Mouse (Mus musculus) monocyte, adult 2 months (primary cell): ENCODE measurements around the gene Gm10160.
A peak's percentile ranks its signal among the peaks of the same experiment; 100 is the strongest.

ENCODE experiments used
- DNase-seq, 2 experiments: peaks; one replicate each; pipeline ENCODE4 v3.0.0; 2022; ENCODE audit warnings: low spot score in 2 of 2, low read depth in 1 of 2

The Gm10160 gene

DNA sequence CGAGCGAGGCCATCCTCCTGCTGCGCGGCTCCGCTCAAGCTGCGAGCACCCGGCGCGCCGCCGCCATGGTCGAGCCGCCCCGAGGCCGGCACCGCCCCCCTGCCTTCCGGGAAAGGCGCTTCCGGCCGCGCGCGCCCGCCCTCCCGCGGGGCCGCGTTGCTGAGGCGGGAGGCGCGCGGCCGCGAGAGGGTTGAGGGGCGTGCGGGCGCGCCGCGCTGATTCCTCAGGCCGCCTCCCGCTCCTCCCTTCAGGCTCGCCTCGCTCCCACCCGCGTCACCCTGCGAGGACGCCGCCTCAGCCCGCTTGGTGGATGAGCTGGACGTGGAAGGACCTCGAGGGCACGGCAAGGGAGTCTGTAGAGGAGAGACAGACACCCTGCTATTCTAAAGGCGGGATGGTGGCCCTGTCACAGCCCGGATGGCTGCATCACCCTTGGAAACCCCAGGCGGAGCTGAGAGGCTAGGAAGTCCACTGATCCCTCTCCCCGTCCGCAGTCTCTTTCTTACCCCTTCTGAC is 26.2 kb downstream of the Gm10160 start, which contains the start of gene Btbd1:
Btbd1 (minus strand) TSS at position 53 of the 516 bp plus-strand sequence.
- peak; percentile 30 to 59 for DNase-seq

DNA sequence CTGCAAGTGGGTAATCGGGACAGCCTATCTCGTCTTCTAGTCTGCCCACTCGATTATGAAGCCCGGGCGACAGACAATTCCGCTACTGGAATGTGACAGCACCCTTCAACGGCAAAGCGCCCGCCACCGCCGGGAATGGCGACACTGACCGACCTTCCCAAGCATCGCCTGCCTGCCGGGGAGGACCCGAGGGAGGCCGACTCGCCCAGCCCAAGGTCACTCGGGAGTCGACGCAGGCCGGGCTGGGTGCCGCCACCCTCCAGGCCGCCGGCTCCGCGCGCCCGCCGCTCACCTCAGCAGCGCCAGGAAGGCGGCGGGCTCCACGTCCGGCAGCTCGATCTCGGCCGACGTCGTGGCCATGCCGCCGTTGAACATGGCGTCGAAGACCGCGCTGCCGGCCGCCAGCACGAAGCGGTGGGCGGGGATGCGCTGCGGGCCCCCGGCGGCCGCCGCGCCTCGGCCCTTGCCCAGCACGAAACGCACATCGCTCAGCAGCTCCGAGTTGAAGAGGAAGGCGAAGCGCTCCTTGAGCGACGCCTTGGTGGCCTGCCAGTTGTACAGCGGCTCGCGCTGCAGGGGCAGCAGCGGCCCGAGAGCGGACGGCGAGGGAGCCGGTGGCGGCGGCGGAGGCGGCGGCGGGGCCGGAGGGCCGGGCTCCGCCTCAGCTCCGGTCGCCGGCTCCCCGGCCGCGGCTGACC is 26.8 kb downstream of the Gm10160 start:
- peak in 1 of 2 experiments; percentile 18 for DNase-seq

DNA sequence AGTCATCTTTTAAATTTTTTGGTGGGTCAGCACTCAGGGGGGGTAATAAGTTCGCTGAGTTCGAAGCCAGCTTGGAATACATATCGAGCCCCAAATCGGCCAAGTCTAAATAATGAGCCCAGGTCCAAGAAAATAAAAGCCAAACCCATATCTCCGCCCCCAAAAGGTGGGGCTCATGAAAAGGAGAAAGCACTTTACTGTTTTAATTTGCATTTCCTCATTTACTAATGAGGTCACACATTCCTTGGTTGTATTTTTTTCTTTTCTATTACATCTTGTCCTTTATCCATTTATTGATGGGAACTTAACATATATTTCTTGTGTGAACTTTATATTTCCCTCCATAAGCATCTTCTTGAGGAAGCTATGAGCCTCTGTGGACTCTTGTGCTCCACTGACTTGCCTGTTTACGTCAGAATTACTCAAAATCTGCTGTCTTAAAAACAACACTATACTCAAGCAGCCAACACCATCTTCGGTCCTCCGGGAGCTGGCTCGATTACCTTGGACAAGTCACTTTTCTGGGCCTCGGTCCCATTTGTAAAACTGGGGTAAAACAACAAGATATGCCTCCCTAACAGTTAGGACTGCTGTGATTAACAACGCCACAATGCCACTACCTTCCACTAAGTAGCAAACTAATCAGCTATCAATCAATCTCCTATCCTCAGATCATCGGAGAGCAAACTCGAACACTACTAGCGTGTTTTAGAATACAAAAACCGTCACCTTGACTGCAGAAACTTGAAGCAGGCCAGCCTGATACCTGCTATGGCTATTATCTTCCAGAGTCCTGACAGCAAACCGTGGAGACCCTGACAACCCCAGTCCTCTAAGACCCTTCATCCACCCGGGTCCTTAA is 27.6 kb downstream of the Gm10160 start:
- DNase-seq = no peak

DNA sequence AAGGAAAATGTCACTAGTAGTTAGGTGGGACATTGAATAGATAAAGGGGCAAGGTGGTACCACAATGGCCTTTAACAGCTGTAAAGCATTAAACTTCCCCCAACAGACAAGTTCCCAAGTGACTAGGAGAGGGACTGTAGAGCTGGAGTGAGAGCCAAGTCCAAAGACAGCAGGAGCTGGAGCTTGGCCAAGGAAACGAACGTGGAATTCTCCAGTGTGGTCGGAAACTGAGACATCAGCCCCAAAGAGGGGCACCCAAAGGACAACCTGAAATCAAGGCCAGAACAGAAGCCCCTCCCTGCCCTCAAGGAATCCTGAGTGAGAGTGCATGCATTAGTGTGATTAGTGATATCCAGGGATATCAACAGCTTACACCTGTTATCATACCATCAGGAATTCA is 30.2 kb downstream of the Gm10160 start:
- no peak for DNase-seq

DNA sequence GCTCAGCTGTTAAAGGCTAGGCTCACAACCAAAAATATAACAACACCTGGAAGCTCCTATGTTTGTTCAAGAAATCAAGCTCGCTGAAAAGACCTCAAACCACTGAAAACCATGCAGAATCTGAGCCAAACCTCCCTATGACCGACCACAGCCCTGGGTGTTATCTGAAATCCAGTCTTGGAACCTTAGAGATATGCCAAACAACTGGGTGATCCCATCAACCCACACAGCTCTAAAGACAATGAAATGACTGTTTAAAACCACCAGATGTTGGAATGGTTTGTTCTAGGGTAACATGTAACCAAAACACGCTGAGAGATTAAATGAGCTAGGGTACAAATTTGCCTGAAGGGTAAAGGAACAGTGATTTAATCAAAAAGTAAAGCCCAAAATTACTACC is 30.7 kb downstream of the Gm10160 start:
- DNase-seq = no peak

DNA sequence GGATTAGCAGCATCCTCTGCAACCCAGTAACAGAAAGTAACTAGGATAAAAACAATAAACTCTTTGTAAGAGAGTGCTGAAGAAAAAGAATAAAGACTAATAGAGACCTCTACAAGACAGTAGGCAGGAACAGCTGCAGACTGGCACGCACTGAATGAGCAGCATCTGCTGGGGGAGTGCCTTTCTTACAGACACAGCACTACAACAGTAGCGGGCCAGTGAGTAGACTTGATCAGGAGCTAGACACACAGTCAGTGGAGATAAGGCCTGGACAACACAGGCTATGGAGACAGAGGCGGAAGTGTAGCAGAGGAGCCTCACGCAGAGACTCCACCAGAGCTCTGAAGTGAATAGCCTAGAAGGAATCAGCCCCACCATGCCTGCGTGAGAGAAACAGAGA is 49.5 kb downstream of the Gm10160 start:
- no peak for DNase-seq
